Mouse (Mus musculus) MEL (cell line): ENCODE results near the gene Rsbn1. TPM values are rescaled to one million over a fixed set of nuclear protein-coding genes. Genes with fewer than 3 reads are reported as not detected.

Source experiments
- DNase-seq: peaks from one replicate; pipeline ENCODE4 v3.0.0; 2011; ENCODE audit warnings: low read depth, low spot score
- H3K27ac ChIP-seq: 2 replicates; pipeline ENCODE4 v1.5.1; 2012; ENCODE audit warnings: low read depth, mild to moderate bottlenecking, control low read depth, low read length, moderate library complexity; ENCODE audit not compliant: control insufficient read depth
- H3K27me3 ChIP-seq, 2 experiments: fragments of 150-350 bp in 1 of 2; sonication (generic) in 1 of 2; 2 replicates each; pipeline ENCODE4 v1.6.1; 2012; ENCODE audit warnings: low read length in 2 of 2, mild to moderate bottlenecking in 2 of 2, improper control_type of control experiment in 1 of 2, moderate library complexity in 1 of 2; ENCODE audit not compliant: insufficient read depth in 2 of 2, control insufficient read depth in 1 of 2
- H3K36me3 ChIP-seq, 2 experiments: 2 replicates each; pipeline ENCODE4 v1.6.1; 2012 to 2014; ENCODE audit warnings: low read length in 2 of 2, improper control_type of control experiment in 1 of 2, inconsistent platforms in 1 of 2, mild to moderate bottlenecking in 1 of 2; ENCODE audit not compliant: insufficient read depth in 2 of 2, control insufficient read depth in 1 of 2
- H3K4me1 ChIP-seq, 2 experiments: fragments of 150-350 bp in 1 of 2; sonication (generic) in 1 of 2; 2 replicates each; pipeline ENCODE4 v1.6.1; 2012; ENCODE audit warnings: low read length in 2 of 2, improper control_type of control experiment in 1 of 2, mild to moderate bottlenecking in 1 of 2; ENCODE audit not compliant: insufficient read depth in 2 of 2, control insufficient read depth in 1 of 2
- H3K4me3 ChIP-seq, 2 experiments: fragments of 150-350 bp in 1 of 2; sonication (generic) in 1 of 2; 2 replicates each; pipeline ENCODE4 v1.5.1; 2012; ENCODE audit warnings: low read depth in 2 of 2, low read length in 2 of 2, mild to moderate bottlenecking in 2 of 2, moderate library complexity in 2 of 2, control low read depth in 1 of 2, improper control_type of control experiment in 1 of 2; ENCODE audit not compliant: control insufficient read depth in 1 of 2, insufficient read depth in 1 of 2
- H3K79me2 ChIP-seq: 2 replicates; pipeline ENCODE4 v1.6.1; 2012; ENCODE audit warnings: mild to moderate bottlenecking, low read length, moderate library complexity; ENCODE audit not compliant: control insufficient read depth, poor library complexity, insufficient read depth
- H3K9ac ChIP-seq: 2 replicates; pipeline ENCODE4 v1.6.1; 2012; ENCODE audit warnings: low read depth, mild to moderate bottlenecking, control low read depth, low read length, moderate library complexity; ENCODE audit not compliant: control insufficient read depth, poor library complexity, severe bottlenecking
- H3K9me3 ChIP-seq: fragments of 150-350 bp; sonication (generic); replicated peaks from 2 replicates; pipeline ENCODE4 v1.6.1; 2012; ENCODE audit warnings: mild to moderate bottlenecking, low read length, improper control_type of control experiment, moderate library complexity; ENCODE audit not compliant: insufficient read depth
- BHLHE40 ChIP-seq: IDR thresholded peaks from 2 replicates; pipeline ENCODE4 v1.6.1; 2012; ENCODE audit warnings: low read depth, mild to moderate bottlenecking, inconsistent platforms, low read length, improper control_type of control experiment, borderline replicate concordance
- CHD1 ChIP-seq: IDR thresholded peaks from 2 replicates; pipeline ENCODE4 v1.6.1; 2012; ENCODE audit warnings: low read depth, mild to moderate bottlenecking, inconsistent platforms, low read length, improper control_type of control experiment
- CTCF ChIP-seq, 3 experiments: IDR thresholded peaks in 2 of 3; conservative IDR thresholded peaks in 1 of 3; 2 replicates each; pipeline ENCODE4 v1.5.1; 2011 to 2012; ENCODE audit warnings: low read length in 3 of 3, low read depth in 2 of 3, mild to moderate bottlenecking in 2 of 3, improper control_type of control experiment in 1 of 3, inconsistent platforms in 1 of 3, mixed read lengths in 1 of 3, moderate library complexity in 1 of 3; ENCODE audit not compliant: control insufficient read depth in 1 of 3, insufficient read depth in 1 of 3, poor library complexity in 1 of 3, severe bottlenecking in 1 of 3
- ELF1 ChIP-seq: IDR thresholded peaks from 2 replicates; pipeline ENCODE4 v1.6.1; 2014; ENCODE audit warnings: low read depth, mild to moderate bottlenecking, inconsistent platforms, low read length, improper control_type of control experiment, moderate library complexity
- EP300 ChIP-seq, 2 experiments: IDR thresholded peaks; 2 replicates each; pipeline ENCODE4 v1.6.1; 2011; ENCODE audit warnings: improper control_type of control experiment in 2 of 2, low read length in 2 of 2, low read depth in 1 of 2, mild to moderate bottlenecking in 1 of 2
- ETS1 ChIP-seq: IDR thresholded peaks from 2 replicates; pipeline ENCODE4 v1.6.1; 2012; ENCODE audit warnings: low read depth, mild to moderate bottlenecking, inconsistent platforms, low read length, improper control_type of control experiment, moderate library complexity
- GATA1 ChIP-seq: IDR thresholded peaks from 2 replicates; pipeline ENCODE4 v1.6.1; 2011; ENCODE audit warnings: low read depth, low read length, improper control_type of control experiment
- HCFC1 ChIP-seq: IDR thresholded peaks from 2 replicates; pipeline ENCODE4 v1.6.1; 2012; ENCODE audit warnings: low read depth, mild to moderate bottlenecking, inconsistent platforms, low read length, improper control_type of control experiment, moderate library complexity
- JUND ChIP-seq: IDR thresholded peaks from 2 replicates; pipeline ENCODE4 v1.6.1; 2011; ENCODE audit warnings: low read depth, mild to moderate bottlenecking, improper control_type of control experiment, low read length
- KAT2A ChIP-seq: conservative IDR thresholded peaks from 2 replicates; pipeline ENCODE4 v1.6.1; 2012; ENCODE audit warnings: low read depth, low read length, improper control_type of control experiment, inconsistent platforms
- MAX ChIP-seq: IDR thresholded peaks from 2 replicates; pipeline ENCODE4 v1.6.1; 2011; ENCODE audit warnings: low read length, improper control_type of control experiment
- MEF2A ChIP-seq: IDR thresholded peaks from 2 replicates; pipeline ENCODE4 v1.6.1; 2014; ENCODE audit warnings: low read depth, mild to moderate bottlenecking, inconsistent platforms, low read length, improper control_type of control experiment; ENCODE audit not compliant: poor library complexity, insufficient replicate concordance, severe bottlenecking; ENCODE audit errors: extremely low read depth
- MXI1 ChIP-seq: IDR thresholded peaks from 2 replicates; pipeline ENCODE4 v1.6.1; 2011; ENCODE audit warnings: mild to moderate bottlenecking, low read depth, low read length, improper control_type of control experiment
- MYC ChIP-seq: IDR thresholded peaks from 2 replicates; pipeline ENCODE4 v1.6.1; 2011; ENCODE audit warnings: low read depth, mild to moderate bottlenecking, low read length, improper control_type of control experiment, moderate library complexity
- POLR2A ChIP-seq, 2 experiments: IDR thresholded peaks; 2 replicates each; pipeline ENCODE4 v1.6.1; 2011 to 2012; ENCODE audit warnings: low read length in 2 of 2, mild to moderate bottlenecking in 2 of 2, control low read depth in 1 of 2, improper control_type of control experiment in 1 of 2, low read depth in 1 of 2, moderate library complexity in 1 of 2; ENCODE audit not compliant: control insufficient read depth in 1 of 2, insufficient read depth in 1 of 2, poor library complexity in 1 of 2
- POLR2AphosphoS2 ChIP-seq: IDR thresholded peaks from 2 replicates; pipeline ENCODE4 v1.6.1; 2011; ENCODE audit warnings: low read length, improper control_type of control experiment
- POLR2AphosphoS5 ChIP-seq: IDR thresholded peaks from 2 replicates; pipeline ENCODE4 v1.6.1; 2012; ENCODE audit warnings: low read depth, borderline replicate concordance, mild to moderate bottlenecking, inconsistent platforms, low read length, moderate library complexity, mixed read lengths
- RCOR1 ChIP-seq: IDR thresholded peaks from 2 replicates; pipeline ENCODE4 v1.6.1; 2012; ENCODE audit warnings: low read depth, mild to moderate bottlenecking, inconsistent platforms, low read length, improper control_type of control experiment
- SIN3A ChIP-seq: IDR thresholded peaks from 2 replicates; pipeline ENCODE4 v1.6.1; 2012; ENCODE audit warnings: low read length, improper control_type of control experiment, inconsistent platforms
- TAL1 ChIP-seq: IDR thresholded peaks from 2 replicates; pipeline ENCODE4 v1.6.1; 2012; ENCODE audit warnings: mild to moderate bottlenecking, inconsistent platforms, low read length, moderate library complexity, mixed read lengths
- TBP ChIP-seq: IDR thresholded peaks from 2 replicates; pipeline ENCODE4 v1.8.0; 2011; ENCODE audit warnings: low read depth, low read length, improper control_type of control experiment
- TCF12 ChIP-seq: IDR thresholded peaks from 2 replicates; pipeline ENCODE4 v1.6.1; 2014; ENCODE audit warnings: low read depth, mild to moderate bottlenecking, inconsistent platforms, low read length, improper control_type of control experiment, moderate library complexity
- USF2 ChIP-seq, 2 experiments: IDR thresholded peaks; 2 replicates each; pipeline ENCODE4 v1.6.1; 2011 to 2012; ENCODE audit warnings: improper control_type of control experiment in 2 of 2, low read length in 2 of 2, borderline replicate concordance in 1 of 2, inconsistent platforms in 1 of 2, low read depth in 1 of 2, mild to moderate bottlenecking in 1 of 2; ENCODE audit not compliant: insufficient read depth in 1 of 2
- ZMIZ1 ChIP-seq: IDR thresholded peaks from 2 replicates; pipeline ENCODE4 v1.6.1; 2012; ENCODE audit warnings: low read depth, mild to moderate bottlenecking, inconsistent platforms, low read length, improper control_type of control experiment, moderate library complexity
- polyA plus RNA-seq, 2 experiments: library from polyadenylated mRNA; stranded (reverse) in 1 of 2; unstranded in 1 of 2; fragments of >175 nt in 1 of 2; fragments of >200 nt in 1 of 2; gene quantifications; 2 replicates each; pipeline versions ENCODE4 v1.2.1 to v1.2.4; 2012; ENCODE audit warnings: low replicate concordance in 2 of 2, low read depth in 1 of 2; ENCODE audit not compliant: insufficient read length in 2 of 2, insufficient read depth in 1 of 2, missing spikeins in 1 of 2
- total RNA-seq: library from RNA; depleted of rRNA; stranded (reverse); fragments of 300-350 nt; gene quantifications from 2 replicates; pipeline ENCODE4 v1.2.3, GENCODE M21; 2012

Rsbn1 gene
- total and polyA plus RNA-seq, 3 experiments, result 10.5 to 37.3 (median 10.8) TPM

DNA sequence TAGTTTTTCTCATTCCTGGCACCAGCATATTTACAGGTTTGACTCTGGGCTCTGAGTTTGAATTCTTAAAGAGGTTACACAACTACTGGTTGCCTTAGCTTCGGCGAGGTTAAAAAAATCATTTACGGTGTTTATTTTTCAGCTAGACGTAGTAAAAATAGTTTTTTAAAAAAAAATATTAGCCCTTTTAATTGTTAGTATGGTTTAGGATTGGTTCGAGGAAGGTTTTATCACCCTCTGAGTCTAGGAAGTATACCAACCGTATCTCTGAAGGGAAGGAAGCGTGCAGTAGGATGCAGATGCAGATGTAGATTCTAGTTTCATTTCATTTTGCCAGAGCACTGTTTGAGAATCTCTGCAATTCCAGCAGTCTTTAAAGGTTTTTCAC is 1.6 kb downstream of the Rsbn1 start:
- Histone ChIP-seq H3K27me3 (no peaks in the 10 kb centered on the region), H3K9ac (peak overlapping the region; percentile 95), H3K79me2 (peaks cover 38% of the 10 kb centered on the region), H3K27ac (peak overlapping the region; percentile 84), H3K36me3 (peaks cover 0 to 21% of the 10 kb centered on the region in 2 experiments; a peak in 3 of 4 replicates), H3K9me3 (no peaks in the 10 kb centered on the region), H3K4me3 (peak overlapping the region; percentile 93 to 98)
- no peak for TF ChIP-seq ZMIZ1
- TF ChIP-seq MXI1, result 0 out of 2 replicates have a peak, but pooled peaks have one; percentile 50
- TF ChIP-seq SIN3A, result peak; percentile 56; the same call in 1 of the 2 replicates
- peak; percentile 24; the same call in 1 of the 2 replicates for TF ChIP-seq RCOR1
- TF ChIP-seq USF2 (IDR thresholded peaks at IDR 0.05; ENCODE audit: borderline replicate concordance in 1 of 2, insufficient read depth in 1 of 2, low read depth in 1 of 2, low read length in 2 of 2), result no peak
- peak; percentile 74 for TF ChIP-seq GATA1
- TF ChIP-seq TBP, result 0 out of 2 replicates have a peak, but pooled peaks have one; percentile 19
- TF ChIP-seq, all 39 proteins: peak for 5
- peak; percentile 63 for DNase-seq
- peaks cover 3 to 9% of the 10 kb centered on the region in 2 experiments; a peak in 3 of 4 replicates for H3K4me1 ChIP-seq

DNA sequence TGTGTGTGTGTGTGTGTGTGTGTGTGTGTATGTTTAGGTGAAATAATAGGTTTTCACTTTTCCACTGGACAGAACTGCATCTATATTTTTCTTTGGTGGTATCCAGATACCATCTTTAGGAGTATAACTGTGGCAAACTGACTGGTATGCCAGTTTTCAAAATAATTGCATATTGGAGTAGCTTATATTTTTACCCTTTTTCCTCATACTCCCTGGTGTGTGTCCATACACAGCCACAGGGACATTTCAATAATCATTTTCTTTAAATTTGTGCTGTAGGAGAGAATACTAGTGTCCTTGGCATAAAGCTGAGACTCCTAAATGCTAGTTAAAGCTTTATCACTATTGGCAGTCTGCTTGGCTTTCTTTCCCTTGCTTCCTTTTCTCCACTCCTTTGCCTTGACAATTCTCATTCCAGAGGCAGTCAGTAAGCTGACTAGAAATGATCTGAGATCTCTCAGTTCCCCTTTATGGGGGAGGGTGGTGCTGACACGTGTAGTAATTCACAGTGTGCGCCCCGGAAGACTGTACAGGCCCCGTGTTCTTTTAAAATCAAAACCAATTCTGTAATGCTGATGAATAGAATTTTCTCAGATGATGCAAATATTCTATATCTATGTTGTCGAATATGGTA is 2.4 kb downstream of the Rsbn1 start:
- peak; percentile 89 for DNase-seq
- TF ChIP-seq MXI1, result peak; percentile 100
- 0 out of 2 replicates have a peak, but pooled peaks have one; percentile 23 for TF ChIP-seq ELF1
- peak; percentile 49 for TF ChIP-seq ETS1
- peak in 1 of 2 experiments; percentile 43; a peak in 1 of 4 replicates for TF ChIP-seq POLR2A (IDR thresholded peaks at IDR 0.05; ENCODE audit: control insufficient read depth in 1 of 2, insufficient read depth in 1 of 2, low read depth in 1 of 2, low read length in 2 of 2, poor library complexity in 1 of 2)
- TF ChIP-seq POLR2AphosphoS2, result no peak
- TF ChIP-seq JUND, result no peak
- peak; percentile 92 for TF ChIP-seq MAX
- peak; percentile 48 for TF ChIP-seq TAL1
- peak; percentile 99 for TF ChIP-seq MYC
- TF ChIP-seq BHLHE40, result peak; percentile 51; the same call in 1 of the 2 replicates
- no peak for TF ChIP-seq MEF2A
- peak; percentile 96 for TF ChIP-seq SIN3A
- TF ChIP-seq KAT2A, result 0 out of 2 replicates have a peak, but pooled peaks have one; percentile 17
- TF ChIP-seq EP300 (IDR thresholded peaks at IDR 0.05; ENCODE audit: low read depth in 1 of 2, low read length in 2 of 2), result peak; percentile 40 to 62
- TF ChIP-seq CHD1, result peak; percentile 97
- TF ChIP-seq TBP, result peak; percentile 55; the same call in 1 of the 2 replicates
- peak; percentile 59; the same call in 1 of the 2 replicates for TF ChIP-seq HCFC1
- 0 out of 2 replicates have a peak, but pooled peaks have one; percentile 17 for TF ChIP-seq TCF12
- no peak for TF ChIP-seq POLR2AphosphoS5
- TF ChIP-seq ZMIZ1, result 0 out of 2 replicates have a peak, but pooled peaks have one; percentile 27
- TF ChIP-seq CTCF (IDR thresholded peaks at IDR 0.05 in 2 of 3, conservative IDR thresholded peaks at IDR 0.05 in 1 of 3; ENCODE audit: control insufficient read depth in 1 of 3, insufficient read depth in 1 of 3, low read depth in 2 of 3, low read length in 3 of 3, poor library complexity in 1 of 3, severe bottlenecking in 1 of 3), result no peak
- H3K27ac ChIP-seq, result peak overlapping the region; percentile 63

More for the DNA sequence above, 2.4 kb downstream of the Rsbn1 start:
- H3K4me1 ChIP-seq, result peaks cover 6 to 9% of the 10 kb centered on the region in 2 experiments; a peak in 3 of 4 replicates
- no peaks in the 10 kb centered on the region for H3K9me3 ChIP-seq
- H3K27me3 ChIP-seq, result no peaks in the 10 kb centered on the region
- H3K79me2 ChIP-seq, result peaks cover 42% of the 10 kb centered on the region
- H3K36me3 ChIP-seq, result peaks cover 0 to 25% of the 10 kb centered on the region in 2 experiments; a peak in 3 of 4 replicates
- peak overlapping the region; percentile 41 to 93 for H3K4me3 ChIP-seq
- peak overlapping the region; percentile 72 for H3K9ac ChIP-seq
